Mouse (Mus musculus) limb, embryonic 14.5 days (tissue): ENCODE measurements around the gene Gfpt1. TPM values are rescaled to one million over a fixed set of nuclear protein-coding genes. Genes with fewer than 3 reads are reported as not detected.

ENCODE experiments used
- ATAC-seq: fragments of 200-750 bp; cut with Nextera tagmentation; 2 replicates; pipeline ENCODE4 v1.8.0; 2017; ENCODE audit warnings: low read depth, moderate number of reproducible peaks, moderate TSS enrichment; ENCODE audit not compliant: low FRiP score
- DNase-seq: peaks from one replicate; pipeline ENCODE4 v3.0.0-alpha.2; 2015; ENCODE audit warnings: low spot score
- H3K27ac ChIP-seq: fragments of 300-500 bp; sonication (generic); replicated peaks from 2 replicates; pipeline ENCODE4 v1.5.1; 2014; ENCODE audit warnings: low read depth, mild to moderate bottlenecking, low read length, moderate library complexity, mixed read lengths
- H3K27me3 ChIP-seq: fragments of 300-500 bp; sonication (generic); 2 replicates; pipeline ENCODE4 v1.6.1; 2014; ENCODE audit warnings: low read length, mixed read lengths; ENCODE audit not compliant: control insufficient read depth, insufficient read depth
- H3K36me3 ChIP-seq: fragments of 300-500 bp; sonication (generic); 2 replicates; pipeline ENCODE4 v1.6.1; 2014; ENCODE audit warnings: mild to moderate bottlenecking, low read length, moderate library complexity, mixed read lengths; ENCODE audit not compliant: control insufficient read depth, insufficient read depth
- H3K4me1 ChIP-seq: fragments of 300-500 bp; sonication (generic); 2 replicates; pipeline ENCODE4 v1.6.1; 2014; ENCODE audit warnings: antibody characterized with exemption, low read length, mixed read lengths; ENCODE audit not compliant: control insufficient read depth, insufficient read depth
- H3K4me2 ChIP-seq: fragments of 300-500 bp; sonication (generic); replicated peaks from 2 replicates; pipeline ENCODE4 v1.6.1; 2014; ENCODE audit warnings: low read depth, mild to moderate bottlenecking, low read length, moderate library complexity; ENCODE audit not compliant: severe bottlenecking
- H3K4me3 ChIP-seq: fragments of 300-500 bp; sonication (generic); replicated peaks from 2 replicates; pipeline ENCODE4 v1.5.1; 2014; ENCODE audit warnings: low read length
- H3K9ac ChIP-seq: fragments of 300-500 bp; sonication (generic); 2 replicates; pipeline ENCODE4 v1.6.1; 2014; ENCODE audit warnings: mild to moderate bottlenecking, low read depth, low read length, moderate library complexity; ENCODE audit not compliant: severe bottlenecking
- H3K9me3 ChIP-seq: fragments of 300-500 bp; sonication (generic); 2 replicates; pipeline ENCODE4 v1.6.1; 2016; ENCODE audit warnings: low read length; ENCODE audit not compliant: control insufficient read depth
- POLR2A ChIP-seq: fragments of 200-500 bp; IDR thresholded peaks from 2 replicates; pipeline ENCODE4 v1.8.0; 2012; ENCODE audit warnings: inconsistent platforms, mild to moderate bottlenecking, moderate library complexity, borderline replicate concordance; ENCODE audit not compliant: insufficient read depth, insufficient read length; ENCODE audit errors: extremely low read depth
- WGBS: fragments of 180-500 bp; shearing (Covaris S2); extraction: QIAGEN DNeasy Blood & Tissue Kit; methylation state at CpG from one replicate; pipeline ENCODE4 v1.1.7; 2014; 5-methylcytosine and 5-hydroxymethylcytosine counted together
- polyA plus RNA-seq, 2 experiments: library from polyadenylated mRNA; depleted of rRNA in 1 of 2; stranded (reverse) in 1 of 2; unstranded in 1 of 2; fragments of >200 nt; fragmentation: Nextera tagmentation in 1 of 2; extraction: Ambion mirVana in 1 of 2; gene quantifications; 2 replicates each; pipeline versions ENCODE4 v1.2.1 to v1.2.3; 2012 to 2014

Gfpt1 gene
- polyA plus RNA-seq, 2 experiments, result 21.5 to 35.8 TPM

DNA sequence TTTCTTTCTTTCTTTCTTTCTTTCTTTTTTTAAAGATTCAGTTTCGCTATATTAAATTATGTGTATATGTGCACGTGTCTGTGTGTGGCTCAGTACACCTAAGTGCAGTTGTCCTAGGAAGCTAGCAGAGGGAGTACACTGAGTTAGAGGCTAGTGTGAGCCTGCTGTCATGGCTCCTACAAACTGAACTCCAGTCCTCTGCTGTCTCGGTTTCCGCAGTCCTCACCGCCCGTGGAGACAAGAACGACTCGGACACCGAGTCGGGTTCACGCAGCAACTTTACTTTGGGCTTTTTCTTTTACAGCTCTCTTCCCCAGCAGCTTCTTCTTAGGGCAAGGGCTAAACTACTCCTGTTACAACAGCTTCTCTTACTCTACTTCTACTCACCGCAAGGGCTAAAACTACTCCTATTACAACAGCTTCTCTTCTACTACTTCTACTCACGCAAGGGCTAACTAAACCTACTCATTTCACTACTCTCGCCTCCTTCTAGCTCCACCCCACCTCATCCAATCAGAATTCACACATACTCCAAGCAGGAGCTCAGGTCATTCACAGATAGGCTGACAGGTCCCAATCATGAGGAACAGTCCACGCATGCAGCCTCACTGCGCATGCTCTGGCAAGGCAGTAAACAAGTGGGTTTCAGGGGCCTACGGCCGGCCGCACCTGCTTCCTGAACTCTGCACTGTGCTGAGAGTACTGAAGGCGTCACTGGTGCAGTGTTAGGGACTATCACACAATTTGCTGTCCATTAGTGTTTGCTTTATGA lies 76.6 kb downstream of the Gfpt1 start:
- TF ChIP-seq POLR2A, result no peak
- WGBS, result 77% methylated on average over 20 of the region's 20 CpGs

DNA sequence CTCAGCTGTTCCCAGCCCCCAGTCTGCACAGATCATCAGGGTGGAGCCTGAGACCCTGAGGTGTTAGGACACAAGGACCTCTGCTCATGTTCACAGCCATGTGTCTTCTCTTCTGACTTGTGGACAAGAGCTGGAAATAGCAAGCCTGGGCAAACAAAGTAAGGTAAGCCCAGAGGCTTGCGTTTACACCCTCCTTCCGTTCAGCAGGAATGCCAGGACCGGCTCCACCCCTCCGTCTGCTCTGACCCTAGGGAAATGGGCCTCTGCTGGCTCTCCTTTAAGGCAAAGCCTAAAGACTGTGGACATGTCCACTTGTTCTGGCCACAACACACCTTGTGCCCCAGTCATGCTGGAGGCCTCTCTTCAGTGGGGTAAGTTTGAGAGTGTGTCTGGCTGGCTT lies 77.3 kb downstream of the Gfpt1 start:
- Histone ChIP-seq H3K4me1 (peaks cover 8% of the 10 kb centered on the region; the same call in 1 of the 2 replicates), H3K9me3 (no peaks in the 10 kb centered on the region), H3K36me3 (no peaks in the 10 kb centered on the region), H3K27ac (no peak overlapping the region), H3K27me3 (no peaks in the 10 kb centered on the region), H3K4me3 (no peak overlapping the region), H3K4me2 (no peak overlapping the region), H3K9ac (no peak overlapping the region)
- 63% methylated on average over 4 of the region's 4 CpGs for WGBS
- TF ChIP-seq POLR2A, result no peak
- DNase-seq (no peak), ATAC-seq (no peak)

More for the DNA sequence above, 76.6 kb downstream of the Gfpt1 start:
- no peak overlapping the region for H3K4me2 ChIP-seq
- ATAC-seq (no peak; the same call in 1 of the 2 replicates), DNase-seq (no peak)
- H3K4me3 ChIP-seq, result no peak overlapping the region
- H3K4me1 ChIP-seq, result peaks cover 8% of the 10 kb centered on the region; the same call in 1 of the 2 replicates
- no peaks in the 10 kb centered on the region for H3K9me3 ChIP-seq
- H3K27ac ChIP-seq, result no peak overlapping the region
- no peak overlapping the region for H3K9ac ChIP-seq
- no peaks in the 10 kb centered on the region for H3K27me3 ChIP-seq
- H3K36me3 ChIP-seq, result no peaks in the 10 kb centered on the region

DNA sequence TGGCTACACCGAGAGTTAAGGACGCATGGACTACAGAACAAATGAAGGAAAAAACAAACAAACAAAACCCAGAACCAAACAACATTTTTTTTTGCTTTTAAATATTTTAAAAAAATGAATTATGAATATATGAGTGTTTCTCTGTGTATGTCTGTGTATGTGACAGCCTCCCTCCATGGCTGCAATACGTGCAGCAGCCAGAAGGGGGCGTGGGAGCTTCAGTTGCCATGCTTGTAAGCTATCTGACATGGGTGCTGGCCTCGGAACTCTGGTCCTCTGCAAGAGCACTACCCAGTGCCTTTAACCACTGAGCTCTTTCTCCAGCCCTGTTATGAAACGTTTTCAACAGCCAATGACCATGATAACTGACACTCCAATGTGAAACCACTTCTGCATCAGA lies 78.0 kb downstream of the Gfpt1 start:
- TF ChIP-seq POLR2A, result no peak
- Histone ChIP-seq H3K27me3 (no peaks in the 10 kb centered on the region), H3K27ac (no peak overlapping the region), H3K4me1 (peaks cover 8% of the 10 kb centered on the region; the same call in 1 of the 2 replicates), H3K9ac (no peak overlapping the region), H3K36me3 (no peaks in the 10 kb centered on the region), H3K9me3 (no peaks in the 10 kb centered on the region), H3K4me2 (no peak overlapping the region), H3K4me3 (no peak overlapping the region)
- ATAC-seq, result no peak
- WGBS, result 83% methylated on average over 6 of the region's 6 CpGs
- DNase-seq, result no peak

DNA sequence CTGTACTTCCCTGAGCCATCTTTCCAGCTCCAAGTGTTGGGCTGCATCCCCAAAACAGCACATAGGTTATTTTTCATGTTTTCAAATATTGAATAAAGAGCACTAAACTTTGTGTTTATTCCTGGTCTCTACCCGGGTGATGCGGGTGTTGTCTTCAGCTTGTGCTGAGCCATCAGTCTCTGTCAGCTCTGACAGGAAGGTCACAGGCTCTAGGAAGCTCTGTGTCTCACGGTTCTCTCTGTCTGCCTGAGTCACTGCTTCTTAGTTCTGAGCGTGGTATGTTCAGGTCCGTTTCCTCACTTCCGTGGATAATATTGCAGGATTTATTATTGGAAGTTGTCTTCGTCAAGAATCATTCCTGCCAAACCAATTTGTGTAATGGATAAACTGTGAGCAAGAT lies 79.3 kb downstream of the Gfpt1 start:
- no peak overlapping the region for H3K27ac ChIP-seq
- TF ChIP-seq POLR2A, result no peak
- DNase-seq (no peak), ATAC-seq (no peak)
- no peaks in the 10 kb centered on the region for H3K36me3 ChIP-seq
- no peaks in the 10 kb centered on the region for H3K27me3 ChIP-seq
- H3K4me1 ChIP-seq, result 0 out of 2 replicates have a peak, but pooled peaks cover 3% of the 10 kb centered on the region
- no peak overlapping the region for H3K9ac ChIP-seq
- H3K4me3 ChIP-seq, result no peak overlapping the region
- 75% methylated on average over 7 of the region's 7 CpGs for WGBS
- H3K4me2 ChIP-seq, result no peak overlapping the region
- H3K9me3 ChIP-seq, result no peaks in the 10 kb centered on the region

DNA sequence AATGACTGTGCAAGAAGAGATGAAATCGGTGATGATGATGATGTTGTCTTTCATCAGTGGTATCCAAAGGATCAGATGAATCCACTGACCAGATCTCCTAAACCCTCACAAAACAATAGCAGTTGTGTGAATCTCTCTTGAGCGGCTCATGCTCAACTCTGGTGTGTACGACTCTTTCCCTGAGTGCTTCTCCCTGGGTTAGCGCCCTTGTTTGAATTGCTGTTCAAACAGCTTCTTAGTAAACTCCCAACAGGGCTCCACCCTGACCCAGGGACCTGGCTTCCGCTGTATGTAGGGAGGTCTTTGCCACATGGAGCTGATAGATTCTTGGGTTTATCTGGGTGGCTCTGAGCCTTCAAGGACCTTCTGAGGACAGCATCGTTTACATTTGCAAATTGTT lies 80.8 kb downstream of the Gfpt1 start:
- H3K9me3 ChIP-seq, result no peaks in the 10 kb centered on the region
- H3K27ac ChIP-seq, result no peak overlapping the region
- no peak overlapping the region for H3K4me3 ChIP-seq
- H3K27me3 ChIP-seq, result no peaks in the 10 kb centered on the region
- DNase-seq, result no peak
- no peaks in the 10 kb centered on the region; the same call in 1 of the 2 replicates for H3K4me1 ChIP-seq
- WGBS, result 87% methylated on average over 6 of the region's 6 CpGs
- H3K36me3 ChIP-seq, result no peaks in the 10 kb centered on the region
- H3K4me2 ChIP-seq, result no peak overlapping the region
- no peak overlapping the region for H3K9ac ChIP-seq
- TF ChIP-seq POLR2A, result no peak
- no peak for ATAC-seq

DNA sequence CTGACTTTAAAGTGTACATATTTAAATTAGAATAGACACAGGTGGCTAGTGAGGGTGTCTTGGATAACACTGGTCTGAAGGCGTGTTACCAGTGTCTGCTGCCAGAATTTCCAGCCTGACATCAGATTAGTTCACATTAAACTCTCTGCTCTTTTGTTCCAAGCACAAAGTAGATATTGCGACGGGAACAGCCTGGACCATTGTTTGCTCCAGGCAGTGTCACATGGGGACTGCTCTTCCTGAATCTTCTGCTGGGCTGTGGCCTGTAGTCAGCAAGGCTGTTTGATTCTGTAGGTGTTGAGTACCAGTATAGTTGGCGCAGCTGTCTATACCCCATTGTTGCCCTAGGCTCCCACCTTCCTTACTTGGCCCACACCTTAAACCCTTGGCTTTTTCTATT lies 81.3 kb downstream of the Gfpt1 start:
- TF ChIP-seq POLR2A, result no peak
- no peaks in the 10 kb centered on the region for H3K36me3 ChIP-seq
- H3K9me3 ChIP-seq, result no peaks in the 10 kb centered on the region
- no peak for DNase-seq
- H3K4me3 ChIP-seq, result no peak overlapping the region
- no peak overlapping the region for H3K27ac ChIP-seq
- H3K9ac ChIP-seq, result no peak overlapping the region
- H3K4me2 ChIP-seq, result no peak overlapping the region
- no peaks in the 10 kb centered on the region; the same call in 1 of the 2 replicates for H3K4me1 ChIP-seq
- WGBS, result 91% methylated on average over 4 of the region's 4 CpGs
- no peaks in the 10 kb centered on the region for H3K27me3 ChIP-seq
- ATAC-seq, result no peak
